Mouse (Mus musculus) neural tube, embryonic 14.5 days (tissue): ENCODE measurements around the gene Cdk14. TPM values are rescaled to one million over a fixed set of nuclear protein-coding genes. Genes with fewer than 3 reads are reported as not detected.

Experiments used
- ATAC-seq: fragments of 200-750 bp; cut with Nextera tagmentation; 2 replicates; pipeline ENCODE4 v1.8.0; 2017; ENCODE audit warnings: low read depth, mild to moderate bottlenecking, moderate TSS enrichment, moderate library complexity
- H3K27ac ChIP-seq: fragments of 300-500 bp; sonication (generic); 2 replicates; pipeline ENCODE4 v1.5.1; 2014; ENCODE audit warnings: low read depth, mild to moderate bottlenecking, control low read depth, low read length, moderate library complexity, mixed read lengths
- H3K27me3 ChIP-seq: fragments of 300-500 bp; sonication (generic); 2 replicates; pipeline ENCODE4 v1.6.1; 2014; ENCODE audit warnings: low read length; ENCODE audit not compliant: control insufficient read depth, insufficient read depth
- H3K36me3 ChIP-seq: fragments of 300-500 bp; sonication (generic); 2 replicates; pipeline ENCODE4 v1.6.1; 2014; ENCODE audit warnings: low read length, mixed read lengths; ENCODE audit not compliant: control insufficient read depth, insufficient read depth
- H3K4me1 ChIP-seq: fragments of 300-500 bp; sonication (generic); 2 replicates; pipeline ENCODE4 v1.6.1; 2014; ENCODE audit warnings: low read length; ENCODE audit not compliant: control insufficient read depth, insufficient read depth
- H3K4me2 ChIP-seq: fragments of 300-500 bp; sonication (generic); 2 replicates; pipeline ENCODE4 v1.6.1; 2014; ENCODE audit warnings: mild to moderate bottlenecking, low read depth, low read length, control low read depth
- H3K4me3 ChIP-seq: fragments of 300-500 bp; sonication (generic); 2 replicates; pipeline ENCODE4 v1.5.1; 2014; ENCODE audit warnings: low read depth, low read length, control low read depth, mixed read lengths
- H3K9ac ChIP-seq: fragments of 300-500 bp; sonication (generic); replicated peaks from 2 replicates; pipeline ENCODE4 v1.6.1; 2014; ENCODE audit warnings: low read depth, mild to moderate bottlenecking, control low read depth, low read length, mixed read lengths
- H3K9me3 ChIP-seq: fragments of 300-500 bp; sonication (generic); 2 replicates; pipeline ENCODE4 v1.6.1; 2016; ENCODE audit warnings: low read length; ENCODE audit not compliant: control insufficient read depth
- WGBS: fragments of 180-500 bp; shearing (Covaris S2); extraction: QIAGEN DNeasy Blood & Tissue Kit; methylation state at CpG from one replicate; pipeline ENCODE4 v1.1.7; 2014; 5-methylcytosine and 5-hydroxymethylcytosine counted together
- polyA plus RNA-seq: library from polyadenylated mRNA; unstranded; fragments of >200 nt; fragmentation: Nextera tagmentation; extraction: Ambion mirVana; gene quantifications from 2 replicates; pipeline ENCODE4 v1.2.1, GENCODE M21; 2014

Cdk14 gene
- polyA plus RNA-seq, 1 experiment from 2014 or later, result 53.5 TPM

DNA sequence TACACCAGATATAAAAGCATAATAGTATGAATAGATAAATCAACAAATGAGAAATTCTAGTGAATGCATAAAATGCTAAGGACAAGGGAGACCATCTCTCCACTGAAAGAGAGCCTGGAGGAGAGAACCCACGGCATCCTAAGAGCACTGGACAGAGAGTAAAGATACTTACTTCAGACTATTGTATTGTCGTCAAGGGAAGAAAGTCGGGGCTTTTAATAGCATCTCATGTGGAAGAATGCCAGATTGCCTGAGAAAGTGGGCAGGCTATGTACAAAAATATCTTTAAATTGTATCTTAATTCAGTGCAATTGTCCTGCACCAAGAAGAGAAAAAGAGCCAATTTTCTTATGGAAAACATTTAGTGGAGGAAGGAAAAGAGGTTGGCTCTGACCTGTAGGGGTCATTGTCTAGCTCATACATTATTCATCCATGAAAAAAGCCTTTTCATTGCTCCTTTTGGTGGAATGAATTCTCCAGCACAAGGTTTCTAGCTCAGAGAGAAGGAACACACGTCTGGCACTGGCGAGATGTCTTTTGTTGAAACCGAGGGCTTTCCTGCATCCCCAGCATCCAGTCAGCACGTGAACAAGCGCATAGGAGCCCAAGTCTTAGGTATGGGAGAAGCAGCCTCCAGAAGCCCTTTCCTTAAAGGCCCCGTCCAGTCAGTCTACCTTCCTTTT lies 646.9 kb downstream of the Cdk14 start:
- H3K36me3 ChIP-seq, result no peaks in the 10 kb centered on the region
- H3K27ac ChIP-seq, result no peak overlapping the region
- no peak overlapping the region for H3K4me3 ChIP-seq
- H3K27me3 ChIP-seq, result no peaks in the 10 kb centered on the region
- 21% methylated on average over 9 of the region's 9 CpGs for WGBS
- H3K9me3 ChIP-seq, result no peaks in the 10 kb centered on the region
- no peak for ATAC-seq
- no peak overlapping the region for H3K9ac ChIP-seq
- no peak overlapping the region for H3K4me2 ChIP-seq
- H3K4me1 ChIP-seq, result no peaks in the 10 kb centered on the region

DNA sequence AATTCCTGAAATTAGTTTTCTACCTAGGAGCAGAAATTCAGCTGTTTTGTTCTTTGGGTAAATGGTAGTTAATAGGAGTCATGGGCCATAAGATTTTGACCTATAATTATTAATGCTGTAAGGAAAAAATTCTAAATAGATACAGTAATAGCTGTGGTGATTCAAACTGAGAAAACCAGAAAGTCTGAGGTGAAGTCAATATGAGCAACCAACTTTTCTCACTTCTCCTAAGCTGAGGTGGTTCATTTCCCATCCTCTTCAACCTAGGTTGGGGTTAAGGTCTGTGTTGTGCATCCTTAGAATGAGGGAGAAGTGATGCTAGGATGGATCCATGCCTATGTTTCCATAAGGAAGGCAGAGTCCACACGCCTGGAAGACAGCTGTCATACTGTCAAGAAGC lies 649.5 kb downstream of the Cdk14 start:
- H3K4me3 ChIP-seq, result no peak overlapping the region
- H3K9ac ChIP-seq, result no peak overlapping the region
- H3K9me3 ChIP-seq, result no peaks in the 10 kb centered on the region
- H3K36me3 ChIP-seq, result no peaks in the 10 kb centered on the region
- H3K27me3 ChIP-seq, result no peaks in the 10 kb centered on the region
- H3K4me2 ChIP-seq, result no peak overlapping the region
- no peak for ATAC-seq
- H3K4me1 ChIP-seq, result no peaks in the 10 kb centered on the region
- H3K27ac ChIP-seq, result no peak overlapping the region
- 93% methylated on average over 1 of the region's 1 CpGs for WGBS

DNA sequence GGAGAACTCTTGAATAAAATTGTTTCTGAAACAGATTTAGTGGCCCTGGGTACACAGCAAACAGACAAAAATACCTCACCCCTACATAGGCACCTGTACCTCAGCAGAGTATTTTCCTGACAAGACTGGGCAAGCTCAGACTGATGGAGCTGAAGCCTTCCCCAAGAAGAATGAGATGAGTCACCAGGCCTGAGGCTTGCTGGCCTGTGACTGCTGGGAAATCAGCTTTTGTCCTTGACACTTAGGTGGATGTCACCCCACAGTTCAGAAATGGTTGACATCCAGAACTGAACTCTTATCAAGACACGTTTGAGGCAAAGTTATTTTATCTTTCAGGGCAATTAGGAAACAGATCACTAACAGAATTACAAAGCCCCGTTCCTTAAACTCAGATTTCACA lies 652.2 kb downstream of the Cdk14 start:
- no peak for ATAC-seq
- Histone ChIP-seq H3K4me2 (no peak overlapping the region), H3K4me1 (no peaks in the 10 kb centered on the region), H3K27ac (no peak overlapping the region), H3K4me3 (no peak overlapping the region), H3K9ac (no peak overlapping the region), H3K27me3 (no peaks in the 10 kb centered on the region), H3K9me3 (no peaks in the 10 kb centered on the region), H3K36me3 (no peaks in the 10 kb centered on the region)
- 89% methylated on average over 2 of the region's 2 CpGs for whole genome bisulfite sequencing

DNA sequence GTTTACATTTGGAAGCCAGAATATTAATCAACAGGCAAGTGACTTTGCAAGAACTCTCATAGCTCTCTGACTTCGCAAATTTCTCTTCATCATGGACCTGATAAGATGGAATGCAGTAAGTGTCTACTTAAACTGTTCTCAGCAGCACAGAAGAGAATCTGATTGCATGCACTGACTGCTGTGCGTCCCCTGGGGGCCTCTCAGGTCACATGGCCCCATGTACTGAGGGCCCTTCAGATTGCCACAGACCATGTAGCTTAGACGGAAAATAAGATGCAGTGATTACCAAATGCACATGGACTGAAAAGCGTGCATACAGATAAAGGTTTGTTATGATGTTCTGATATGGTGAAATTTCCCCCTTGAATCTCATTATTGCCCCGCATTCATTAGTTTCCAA lies 653.4 kb downstream of the Cdk14 start:
- Histone ChIP-seq H3K27ac (no peak overlapping the region), H3K4me1 (no peaks in the 10 kb centered on the region), H3K9ac (no peak overlapping the region), H3K27me3 (no peaks in the 10 kb centered on the region), H3K36me3 (no peaks in the 10 kb centered on the region), H3K9me3 (no peaks in the 10 kb centered on the region), H3K4me3 (no peak overlapping the region), H3K4me2 (no peak overlapping the region)
- ATAC-seq, result no peak
- WGBS, result 81% methylated on average over 5 of the region's 5 CpGs

GRCm38 (mm10) chr5:4761891-4762290 lies 658.2 kb downstream of the Cdk14 start:
- Histone ChIP-seq H3K4me1 (no peaks in the 10 kb centered on the region), H3K27ac (no peak overlapping the region), H3K9ac (no peak overlapping the region), H3K27me3 (0 out of 2 replicates have a peak, but pooled peaks cover 2% of the 10 kb centered on the region), H3K4me2 (no peak overlapping the region), H3K36me3 (no peaks in the 10 kb centered on the region), H3K9me3 (no peaks in the 10 kb centered on the region), H3K4me3 (no peak overlapping the region)
- no peak for ATAC-seq

GRCm38 (mm10) chr5:4758331-4759080 lies 661.6 kb downstream of the Cdk14 start:
- Histone ChIP-seq H3K9ac (peak overlapping the region; percentile 37), H3K27me3 (peaks cover 2% of the 10 kb centered on the region), H3K4me2 (peak overlapping the region; percentile 98), H3K4me1 (peaks cover 11% of the 10 kb centered on the region; the same call in 1 of the 2 replicates), H3K9me3 (no peaks in the 10 kb centered on the region), H3K4me3 (peak overlapping the region; percentile 85), H3K27ac (peak overlapping the region; percentile 66), H3K36me3 (no peaks in the 10 kb centered on the region)
- WGBS, result under 1% methylated on average over 23 of the region's 23 CpGs
- ATAC-seq, result no peak; the same call in 1 of the 2 replicates

DNA sequence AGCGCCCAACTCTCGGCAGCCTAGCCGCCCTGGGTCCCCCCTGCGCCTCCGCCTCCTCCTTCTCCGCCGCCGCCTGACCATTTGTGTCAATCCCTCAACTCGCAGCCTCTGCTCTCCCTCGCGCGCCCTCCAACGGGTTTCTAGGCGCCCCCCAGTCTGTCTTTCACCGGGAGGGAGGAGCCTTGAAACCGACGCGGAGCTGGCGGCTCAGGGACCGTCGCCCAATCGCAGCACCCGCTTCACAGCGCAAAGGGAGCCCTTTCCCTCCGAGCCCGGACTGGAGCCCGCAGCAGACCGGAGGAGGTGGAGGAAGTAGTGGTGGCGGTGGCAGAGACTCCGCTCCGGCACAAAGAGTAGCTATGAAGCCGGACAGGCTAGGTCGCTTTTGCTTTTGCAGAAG lies 662.2 kb downstream of the Cdk14 start, which contains the start of gene Fzd1:
TSS of gene Fzd1 (minus strand) at position 134 of the 400 bp plus-strand sequence.
- Histone ChIP-seq H3K4me3 (peak within 1 kb of the TSS; percentile 85), H3K27ac (peak within 1 kb of the TSS; percentile 85), H3K4me1 (peaks cover 11% of the 10 kb centered on the region; the same call in 1 of the 2 replicates), H3K9ac (peak within 1 kb of the TSS; percentile 76), H3K9me3 (no peaks in the 10 kb centered on the region), H3K36me3 (no peaks in the 10 kb centered on the region), H3K4me2 (peak within 1 kb of the TSS; percentile 98), H3K27me3 (peaks cover 2% of the 10 kb centered on the region)
- under 1% methylated on average over 28 of the region's 33 CpGs for WGBS
- peak; percentile 96 for ATAC-seq

GRCm38 (mm10) chr5:4756871-4757711 lies 663.0 kb downstream of the Cdk14 start:
- Histone ChIP-seq H3K36me3 (no peaks in the 10 kb centered on the region), H3K4me3 (peak overlapping the region; percentile 85), H3K9ac (peak overlapping the region; percentile 76), H3K4me2 (peak overlapping the region; percentile 98), H3K4me1 (peaks cover 11% of the 10 kb centered on the region; the same call in 1 of the 2 replicates), H3K9me3 (no peaks in the 10 kb centered on the region), H3K27me3 (peaks cover 2% of the 10 kb centered on the region), H3K27ac (peak overlapping the region; percentile 85)
- WGBS, result under 1% methylated on average over 60 of the region's 80 CpGs
- ATAC-seq, result peak; percentile 57
